Mouse (Mus musculus): ENCODE measurements around the gene Tpsab1. TPM values are rescaled to one million over a fixed set of nuclear protein-coding genes. Genes with fewer than 3 reads are reported as not detected.

The Tpsab1 gene
- total RNA-seq (2015) (not detected in 2 replicates), total RNA-seq (2017) (not detected in 2 replicates)

DNA sequence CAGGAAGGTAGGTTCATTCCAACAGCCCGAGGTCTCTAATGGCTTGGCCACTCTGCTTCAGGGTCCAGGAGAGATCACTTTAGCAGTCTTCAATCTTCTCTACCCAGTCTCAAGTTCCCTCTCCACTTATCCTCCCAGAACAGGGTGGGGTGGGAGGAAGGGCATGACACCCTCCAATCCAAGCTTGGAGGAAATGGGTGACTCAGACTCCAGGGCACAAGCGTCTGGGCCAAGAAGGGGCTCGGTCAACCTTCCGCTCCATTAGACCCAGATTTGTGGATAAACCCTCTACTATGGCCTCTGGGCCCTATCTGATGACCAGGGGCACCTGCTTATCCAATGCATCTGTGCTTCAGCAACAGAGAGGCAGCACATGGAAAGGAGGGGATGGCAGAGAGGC lies at the start of gene Tpsab1:
Gene Tpsab1, minus strand, starts transcription at position 101 of the 400 bp plus-strand sequence.
- ATAC-seq (replicated peaks; ENCODE audit: poor library complexity) = no peak

DNA sequence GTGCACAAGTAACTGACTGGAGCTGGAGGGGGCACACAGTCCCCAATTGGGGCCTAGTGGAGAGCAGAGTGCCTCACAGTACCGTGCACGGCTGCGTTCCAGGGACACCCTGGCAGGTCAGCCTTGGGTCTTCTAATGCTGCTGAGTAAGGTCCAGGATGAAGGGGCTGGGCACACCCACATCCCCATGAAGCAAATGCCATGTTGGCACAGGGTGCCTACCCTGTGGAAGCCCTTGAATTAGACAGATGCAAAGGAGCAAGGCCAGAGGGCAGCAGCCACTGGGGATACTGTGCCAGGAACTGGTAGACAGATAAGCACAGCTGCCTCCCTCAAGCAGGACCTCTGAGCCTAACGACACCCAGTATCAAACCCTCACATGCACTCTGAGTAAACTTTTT lies 49.2 kb upstream of the Tpsab1 start:
- ATAC-seq (replicated peaks; ENCODE audit: poor library complexity) = 0 out of 2 replicates have a peak, but pooled peaks have one; percentile 17

- no peak for ATAC-seq (replicated peaks; ENCODE audit: poor library complexity)
These were observed 28.6 kb upstream of the Tpsab1 start for GRCm38 (mm10) chr17:25374011-25374410.

DNA sequence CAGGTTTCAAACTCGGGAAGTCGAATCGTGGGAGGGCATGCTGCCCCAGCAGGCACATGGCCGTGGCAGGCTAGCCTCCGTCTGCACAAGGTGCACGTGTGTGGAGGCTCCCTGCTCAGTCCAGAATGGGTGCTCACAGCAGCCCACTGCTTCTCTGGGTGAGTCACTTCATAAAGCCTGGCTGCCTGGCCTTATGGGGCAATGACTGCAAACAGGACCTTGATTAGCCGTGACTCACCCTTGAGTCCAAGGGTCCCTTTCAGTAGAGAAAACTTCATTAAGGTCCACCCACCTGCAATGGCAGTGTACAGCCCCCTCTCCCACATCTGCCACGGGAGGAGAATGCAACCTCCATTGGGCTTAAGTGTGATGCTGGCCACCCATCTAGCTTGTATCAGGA lies 27.1 kb upstream of the Tpsab1 start:
- no peak for ATAC-seq (replicated peaks; ENCODE audit: poor library complexity)

DNA sequence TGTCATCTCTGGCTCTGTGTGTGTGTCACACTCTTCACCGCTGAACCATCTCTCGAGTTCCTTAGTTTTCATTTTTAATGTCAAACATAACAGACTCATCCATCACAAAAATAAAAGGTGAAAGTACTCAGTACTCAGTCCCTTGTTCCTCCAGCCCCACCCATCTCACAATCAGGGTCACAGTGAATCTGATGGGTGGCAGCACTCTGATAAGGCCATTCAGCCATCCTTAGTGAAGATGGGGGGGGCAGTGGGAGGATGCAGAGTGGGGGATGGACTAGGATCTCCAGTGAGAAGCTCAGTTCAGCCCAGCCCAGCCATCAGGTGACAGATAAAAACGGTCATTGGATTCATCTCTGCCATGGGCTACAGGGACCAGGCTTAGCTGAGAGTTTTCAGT lies 23.6 kb upstream of the Tpsab1 start, which contains the start of gene Tpsg1:
Gene Tpsg1, plus strand, starts transcription at position 301 of the 400 bp plus-strand sequence.
- ATAC-seq (replicated peaks; ENCODE audit: poor library complexity) = no peak

DNA sequence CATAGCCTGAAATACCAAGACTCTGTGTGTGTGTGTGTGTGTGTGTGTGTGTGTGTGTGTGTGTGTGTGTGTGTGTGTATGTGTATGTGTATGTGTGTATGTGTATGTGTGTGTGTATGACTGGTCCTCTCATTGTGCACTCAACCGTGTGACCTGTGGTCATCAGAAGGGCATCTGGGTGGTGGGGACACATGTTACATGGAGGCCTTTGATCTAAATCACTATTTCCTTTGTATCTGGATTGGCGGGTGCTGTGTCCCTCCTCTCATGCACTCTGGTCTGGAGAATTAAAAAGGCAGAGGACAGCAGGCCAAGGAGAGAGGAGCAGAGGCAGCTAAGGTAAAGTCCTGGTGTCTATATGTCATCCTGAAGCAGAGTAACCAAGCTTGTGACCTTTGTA lies 20.6 kb upstream of the Tpsab1 start, which contains the start of gene Tpsb2:
Gene Tpsb2, plus strand, starts transcription at position 301 of the 400 bp plus-strand sequence.
- no peak for ATAC-seq (replicated peaks; ENCODE audit: poor library complexity)

DNA sequence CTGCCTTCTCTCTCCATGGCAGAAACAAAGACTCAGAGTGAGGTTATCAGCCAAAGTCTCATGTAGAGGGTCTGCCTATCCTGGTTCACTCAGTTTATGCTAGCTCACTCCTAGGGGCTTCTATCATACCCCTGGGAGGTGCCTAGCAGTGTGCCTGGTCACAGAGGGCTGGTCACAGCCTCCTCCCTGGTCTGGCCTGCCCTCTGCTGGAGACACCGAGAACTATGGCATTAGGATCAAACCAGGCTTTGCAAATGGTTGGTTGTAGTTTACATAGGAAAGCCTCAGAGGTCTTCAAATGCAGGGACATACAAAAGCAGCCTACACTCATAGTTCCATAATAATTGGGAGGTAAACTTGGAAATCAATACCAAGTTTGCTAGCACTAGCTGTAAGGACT lies 18.4 kb upstream of the Tpsab1 start:
- ATAC-seq (replicated peaks; ENCODE audit: poor library complexity) = peak; percentile 80

- ATAC-seq (replicated peaks; ENCODE audit: poor library complexity) = no peak
These were observed 15.9 kb upstream of the Tpsab1 start for GRCm38 (mm10) chr17:25361291-25361690.

DNA sequence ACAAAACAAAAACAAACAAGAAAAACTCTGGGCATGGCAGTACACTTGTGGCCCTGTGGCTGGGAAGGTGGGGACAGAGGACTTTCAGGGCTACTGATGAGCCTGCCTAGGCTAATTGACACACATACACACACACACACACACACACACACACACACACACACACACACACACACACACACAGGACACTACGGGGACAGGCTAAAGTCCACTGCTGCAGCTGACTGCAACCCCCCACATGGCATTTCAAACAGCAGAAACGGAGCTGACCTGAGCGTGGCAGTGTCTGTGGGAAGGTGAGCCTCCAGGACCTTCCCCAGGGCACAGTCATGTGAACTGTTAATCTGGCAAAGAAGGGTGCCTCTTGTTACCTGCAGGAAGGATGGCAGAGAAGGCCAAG lies 3.9 kb downstream of the Tpsab1 start:
- ATAC-seq (replicated peaks; ENCODE audit: poor library complexity) = no peak

DNA sequence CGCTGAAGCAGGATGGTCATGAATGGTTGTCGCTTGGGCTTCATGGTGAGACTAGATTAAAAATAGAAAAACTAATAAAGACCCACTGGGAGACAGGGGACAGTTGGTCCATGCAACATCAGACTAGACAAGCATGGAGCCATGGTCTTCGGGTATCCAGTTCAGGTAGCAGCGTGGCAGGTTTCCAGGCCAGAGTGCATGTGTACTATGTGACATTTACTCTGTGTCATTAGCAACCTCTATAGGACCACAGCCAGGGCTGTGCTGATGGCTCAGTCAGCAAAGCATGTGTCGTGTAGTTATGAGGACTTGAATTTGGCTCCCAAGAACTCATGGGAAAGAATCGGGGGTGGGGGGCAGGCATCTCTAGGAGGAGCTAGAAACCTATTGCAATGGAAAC lies 5.4 kb downstream of the Tpsab1 start:
- ATAC-seq (replicated peaks; ENCODE audit: poor library complexity) = no peak

GRCm38 (mm10) chr17:25338218-25338617 lies 7.1 kb downstream of the Tpsab1 start:
- ATAC-seq (replicated peaks; ENCODE audit: poor library complexity) = no peak

- ATAC-seq (replicated peaks; ENCODE audit: poor library complexity) = peak; percentile 71
These were observed 11.4 kb downstream of the Tpsab1 start for GRCm38 (mm10) chr17:25333943-25334342.

GRCm38 (mm10) chr17:25332321-25332720 lies 13.0 kb downstream of the Tpsab1 start:
- ATAC-seq (replicated peaks; ENCODE audit: poor library complexity) = peak; percentile 85

GRCm38 (mm10) chr17:25322930-25323329 lies 22.4 kb downstream of the Tpsab1 start:
- ATAC-seq (replicated peaks; ENCODE audit: poor library complexity) = no peak

DNA sequence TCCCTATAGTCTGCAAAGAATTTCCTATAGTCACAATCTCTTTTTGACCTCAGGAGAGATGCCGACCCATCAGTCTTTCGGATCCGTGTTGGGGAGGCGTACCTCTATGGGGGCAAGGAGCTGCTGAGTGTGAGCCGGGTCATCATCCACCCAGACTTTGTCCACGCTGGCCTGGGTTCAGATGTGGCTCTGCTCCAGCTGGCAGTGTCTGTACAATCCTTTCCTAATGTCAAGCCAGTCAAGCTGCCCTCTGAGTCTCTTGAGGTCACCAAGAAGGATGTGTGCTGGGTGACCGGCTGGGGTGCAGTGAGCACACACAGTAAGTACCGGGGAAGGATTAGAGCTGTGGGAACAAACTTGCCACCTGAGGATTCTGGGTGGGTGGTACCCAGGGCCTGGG lies 24.5 kb downstream of the Tpsab1 start:
- ATAC-seq (replicated peaks; ENCODE audit: poor library complexity) = no peak

DNA sequence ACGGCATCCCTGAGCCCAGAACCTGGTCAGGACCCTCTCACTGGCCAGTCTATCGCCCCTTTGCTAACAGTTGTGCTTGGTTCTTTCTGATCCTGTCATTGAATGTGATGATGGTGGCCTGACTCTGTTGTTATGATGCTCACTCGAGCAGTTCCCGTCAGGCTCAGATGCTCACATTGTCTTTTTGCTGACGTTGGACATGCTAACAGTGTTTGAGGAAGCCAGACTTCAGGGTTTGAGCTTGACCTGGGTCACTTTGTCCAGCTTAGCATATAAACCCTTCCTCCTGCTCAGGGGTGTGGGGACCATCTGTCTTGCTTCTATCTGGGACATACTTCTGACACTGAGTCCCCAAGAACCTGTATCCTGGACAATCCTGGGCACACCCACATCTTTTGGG lies 27.0 kb downstream of the Tpsab1 start, which contains the start of gene Prss29:
Gene Prss29, plus strand, starts transcription at position 301 of the 400 bp plus-strand sequence.
- no peak for ATAC-seq (replicated peaks; ENCODE audit: poor library complexity)

GRCm38 (mm10) chr17:25308346-25308745 lies 37.0 kb downstream of the Tpsab1 start, which contains the start of gene Prss28:
TSS of gene Prss28 (plus strand) at chr17:25308646.
- no peak for ATAC-seq (replicated peaks; ENCODE audit: poor library complexity)

GRCm38 (mm10) chr17:25298094-25298493 lies 47.3 kb downstream of the Tpsab1 start, which contains the start of gene Prss34:
TSS of gene Prss34 (plus strand) at chr17:25298394.
- no peak for ATAC-seq (replicated peaks; ENCODE audit: poor library complexity)

DNA sequence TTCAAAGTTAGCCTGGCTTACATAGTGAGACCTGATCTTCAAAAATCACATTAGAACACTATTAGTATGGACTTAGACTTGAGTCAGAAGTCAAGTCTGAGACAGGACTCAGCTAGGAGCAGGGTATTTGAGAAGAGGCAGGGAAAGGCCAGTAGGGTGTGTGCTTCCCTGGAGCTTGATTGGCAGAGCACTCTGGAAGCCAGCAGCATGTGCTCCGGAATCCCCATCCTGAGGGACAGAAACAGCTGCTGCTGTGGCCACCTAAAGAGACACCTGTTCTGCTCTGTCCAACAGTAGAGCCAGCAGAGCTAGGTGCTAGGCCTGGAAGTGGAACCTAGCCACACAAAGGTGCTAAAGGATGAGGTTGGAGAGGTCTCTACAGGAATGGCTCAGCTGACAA lies 51.3 kb downstream of the Tpsab1 start:
- no peak for ATAC-seq (replicated peaks; ENCODE audit: poor library complexity)

DNA sequence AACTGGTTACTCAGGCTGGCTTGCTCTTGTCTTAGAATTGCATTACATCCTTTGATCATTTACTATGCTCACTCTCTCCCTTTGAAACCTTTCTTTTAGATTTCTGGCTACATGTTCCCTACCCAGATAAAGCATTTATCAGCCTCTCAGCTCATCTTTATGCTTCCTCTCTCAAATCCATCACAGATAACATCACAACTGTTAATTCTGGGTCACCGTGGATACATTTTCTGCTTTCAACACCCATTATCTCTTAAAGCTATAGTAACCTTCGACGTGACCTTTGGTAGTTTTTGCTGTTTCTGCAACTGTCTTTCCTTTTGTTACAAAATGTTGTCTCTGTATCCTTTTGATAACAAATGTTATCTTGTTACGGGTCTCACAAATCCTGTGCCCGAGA lies 51.9 kb downstream of the Tpsab1 start:
- ATAC-seq (replicated peaks; ENCODE audit: poor library complexity) = no peak
